Mouse (Mus musculus): ENCODE measurements at regions not wholly inside any gene's neighbourhood (a gene's known extent, or its start where the extent isn't known, plus 50 kb on each side); places are given as distances from the start of the nearest gene placed in this dataset.

DNA sequence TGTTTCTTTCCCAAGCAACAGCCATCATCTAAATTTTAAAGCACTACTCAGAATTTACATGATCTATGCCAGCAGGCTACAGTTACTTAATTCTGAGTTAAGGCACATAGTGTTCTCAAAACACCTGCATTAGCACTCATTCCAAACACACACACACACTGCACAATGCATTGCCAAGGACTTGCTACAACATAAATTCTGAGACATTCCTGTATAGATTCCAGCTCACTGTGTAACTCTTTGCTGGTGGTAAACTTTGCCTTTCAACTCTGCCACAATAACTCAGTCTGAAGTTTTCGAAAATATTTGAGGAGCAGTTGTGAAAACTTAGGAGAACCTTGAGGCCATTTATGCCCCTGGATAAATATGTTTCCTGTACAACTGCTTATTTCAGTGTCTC is 807.2 kb upstream of the 4930412O13Rik start:
- TF ChIP-seq CTCF (IDR thresholded peaks at IDR 0.05; ENCODE audit: low read depth, low read length) (no peak), GATA1 (IDR thresholded peaks at IDR 0.05; ENCODE audit: borderline replicate concordance, low read length) (no peak), GATA2 (IDR thresholded peaks at IDR 0.05; ENCODE audit: borderline replicate concordance, low read depth, low read length) (no peak), TAL1 (conservative IDR thresholded peaks at IDR 0.05; ENCODE audit: low read depth, low read length) (no peak), POLR2AphosphoS5 (IDR thresholded peaks at IDR 0.05; ENCODE audit: insufficient replicate concordance, low read depth, low read length) (no peak)

All from G1E (cell line).